Mouse (Mus musculus) liver, embryonic 14.5 days (tissue): ENCODE data around the gene Vps26c.

Experiments used
- CTCF ChIP-seq: IDR thresholded peaks from 2 replicates; pipeline ENCODE4 v1.5.1; 2016; ENCODE audit warnings: antibody characterized with exemption, low read depth, control low read depth
- EP300 ChIP-seq: IDR thresholded peaks from 2 replicates; pipeline ENCODE4 v1.6.1; 2016; ENCODE audit warnings: antibody characterized with exemption, low read depth

DNA sequence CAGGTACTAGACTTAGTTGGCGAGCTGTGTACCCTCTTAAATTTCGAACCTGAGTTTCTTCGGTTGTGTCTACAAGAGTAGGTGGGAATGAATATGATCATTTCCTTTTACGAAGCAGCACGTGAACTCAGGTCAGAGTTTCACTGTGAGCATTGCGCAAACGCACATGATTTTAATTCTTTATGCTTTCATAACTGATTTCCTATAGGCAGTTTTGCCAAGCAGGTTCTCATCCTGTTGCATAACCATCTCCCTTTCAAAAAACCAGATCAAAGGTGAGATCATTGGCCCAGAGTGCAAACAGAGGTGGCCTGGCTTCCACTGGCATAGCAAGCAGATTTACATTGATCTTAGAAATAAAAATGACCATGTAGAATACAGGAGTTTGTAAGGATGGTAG lies 77.0 kb downstream of the Vps26c start:
- no peak for TF ChIP-seq CTCF
- TF ChIP-seq EP300: 0 out of 2 replicates have a peak, but pooled peaks have one; percentile 13
